Mouse (Mus musculus) spleen, postnatal 36 days (tissue): Measurements from ENCODE around the gene Polr3g.
"Not testable (repeated sequence)": the region's sequence is repeated elsewhere in the genome, so short reads cannot be mapped to it uniquely, and the experiment has no call there.

Experiments used
- DNase-seq, 2 experiments: peaks; one replicate each; pipeline ENCODE4 v3.0.0; 2022; ENCODE audit warnings: low spot score in 2 of 2, mixed read lengths in 1 of 2

Gene Polr3g

GRCm38 (mm10) chr13:81689587-81689986 is 21.2 kb downstream of the Polr3g start:
- no peak for DNase-seq

- DNase-seq: no peak
Measured at GRCm38 (mm10) chr13:81684884-81685283, 25.9 kb downstream of the Polr3g start.

- DNase-seq: no peak
Measured at GRCm38 (mm10) chr13:81684258-81684657, 26.6 kb downstream of the Polr3g start.

GRCm38 (mm10) chr13:81683107-81683506 is 27.7 kb downstream of the Polr3g start:
- DNase-seq: no peak

- no peak for DNase-seq
Measured at GRCm38 (mm10) chr13:81675333-81675732, 35.5 kb downstream of the Polr3g start.

GRCm38 (mm10) chr13:81667713-81668112 is 43.1 kb downstream of the Polr3g start:
- no peak for DNase-seq

- no peak for DNase-seq
Measured at GRCm38 (mm10) chr13:81664331-81664698, 46.5 kb downstream of the Polr3g start.

- no peak for DNase-seq
Measured at GRCm38 (mm10) chr13:81663566-81664330, 47.1 kb downstream of the Polr3g start.

- no peak for DNase-seq
Measured at GRCm38 (mm10) chr13:81658053-81658752, 52.6 kb downstream of the Polr3g start.

- peak; percentile 91 to 93 for DNase-seq
Measured at GRCm38 (mm10) chr13:81657351-81658052, 53.3 kb downstream of the Polr3g start, which contains the start of gene Lysmd3. Gene Lysmd3, plus strand, starts transcription at chr13:81657663.

GRCm38 (mm10) chr13:81657008-81657350 is 53.8 kb downstream of the Polr3g start:
- DNase-seq: no peak

- no peak for DNase-seq
Measured at GRCm38 (mm10) chr13:81656091-81656850, 54.5 kb downstream of the Polr3g start.

- DNase-seq: not testable (repeated sequence)
Measured at GRCm38 (mm10) chr13:81650382-81650781, 60.4 kb downstream of the Polr3g start.

- DNase-seq: no peak
Measured at GRCm38 (mm10) chr13:81646348-81646747, 64.5 kb downstream of the Polr3g start.

GRCm38 (mm10) chr13:81644047-81644565 is 66.7 kb downstream of the Polr3g start:
- DNase-seq: no peak

GRCm38 (mm10) chr13:81642491-81643149 is 68.2 kb downstream of the Polr3g start:
- DNase-seq: no peak

GRCm38 (mm10) chr13:81641289-81642045 is 69.3 kb downstream of the Polr3g start:
- peak in 1 of 2 experiments; percentile 28 for DNase-seq

GRCm38 (mm10) chr13:81640881-81641280 is 69.9 kb downstream of the Polr3g start:
- no peak for DNase-seq

GRCm38 (mm10) chr13:81639624-81640023 is 71.2 kb downstream of the Polr3g start:
- no peak for DNase-seq

GRCm38 (mm10) chr13:81632720-81633415 is 77.9 kb downstream of the Polr3g start, which contains the start of gene Adgrv1:
Gene Adgrv1, minus strand, starts transcription at chr13:81633154.
- no peak for DNase-seq
